Mouse (Mus musculus): ENCODE measurements at regions not wholly inside any gene's neighbourhood (a gene's known extent, or its start where the extent isn't known, plus 50 kb on each side); places are given as distances from the start of the nearest gene placed in this dataset.

DNA sequence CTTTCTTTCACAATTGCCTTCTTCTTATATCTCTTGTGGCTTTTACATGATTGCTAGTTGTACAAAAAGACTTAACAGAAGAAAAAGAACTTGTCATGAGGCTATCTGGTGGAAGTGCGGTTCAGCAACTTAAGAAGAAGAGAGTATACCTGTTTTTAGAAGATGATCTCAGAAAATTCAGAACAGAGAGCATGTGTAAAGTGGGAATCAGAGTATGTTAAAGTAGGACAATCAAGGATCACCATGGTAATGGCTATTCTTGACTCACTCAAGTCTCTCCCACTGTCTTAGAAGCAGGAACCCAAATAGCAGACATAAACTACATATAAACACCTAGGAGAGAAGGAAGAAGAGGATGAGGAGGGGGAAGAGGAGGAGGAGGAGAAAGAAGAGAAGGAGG is 857.9 kb upstream of the Nr2f1 start:
- no peak for DNase-seq (ENCODE audit: low spot score in 2 of 2)
- Histone ChIP-seq H3K27ac (no peak overlapping the region), H3K4me3 (no peak overlapping the region)
- TF ChIP-seq CTCF (conservative IDR thresholded peaks at IDR 0.05) = no peak

DNA sequence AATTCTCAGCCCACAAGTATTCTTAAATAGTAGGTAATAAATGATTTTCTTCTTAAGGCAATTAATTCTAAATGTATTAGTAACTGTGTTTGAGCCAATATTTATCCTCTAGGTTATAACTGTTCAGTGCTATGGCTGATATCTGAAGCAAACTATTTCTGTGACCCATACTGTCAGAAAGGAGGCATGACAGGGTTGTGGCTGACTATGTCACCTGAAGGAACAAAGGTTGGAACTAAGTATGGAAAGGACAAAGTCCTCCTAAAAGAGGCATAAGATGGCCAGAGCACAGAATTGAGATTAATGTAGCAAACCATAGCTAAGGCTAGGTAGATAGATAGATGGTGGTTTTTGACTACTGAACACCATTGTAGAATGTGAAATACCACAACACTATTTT is 854.9 kb upstream of the Nr2f1 start:
- no peak for TF ChIP-seq CTCF (conservative IDR thresholded peaks at IDR 0.05)
- Histone ChIP-seq H3K4me3 (no peak overlapping the region), H3K27ac (no peak overlapping the region)
- DNase-seq (ENCODE audit: low spot score in 2 of 2) = no peak

DNA sequence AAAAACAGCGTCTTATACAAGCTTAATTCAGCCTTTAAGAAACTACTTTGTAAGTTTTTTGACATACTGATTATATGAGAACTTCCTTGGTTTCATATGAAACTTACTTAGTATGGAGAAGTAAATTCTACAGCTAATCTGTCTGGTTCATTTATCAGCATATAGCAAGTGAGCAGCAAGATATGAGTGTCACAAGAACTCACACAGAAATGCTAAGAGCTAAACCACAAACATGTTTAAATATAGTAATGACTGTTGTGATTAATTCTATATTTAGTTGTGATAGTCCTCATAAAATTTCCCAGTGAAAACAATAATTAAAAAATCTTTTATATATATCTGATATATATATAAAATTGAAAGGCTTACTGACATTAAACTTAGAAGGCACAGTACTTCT is 853.9 kb upstream of the Nr2f1 start:
- Histone ChIP-seq H3K4me3 (no peak overlapping the region), H3K27ac (no peak overlapping the region)
- DNase-seq (ENCODE audit: low spot score in 2 of 2) = no peak
- TF ChIP-seq CTCF (conservative IDR thresholded peaks at IDR 0.05) = no peak

DNA sequence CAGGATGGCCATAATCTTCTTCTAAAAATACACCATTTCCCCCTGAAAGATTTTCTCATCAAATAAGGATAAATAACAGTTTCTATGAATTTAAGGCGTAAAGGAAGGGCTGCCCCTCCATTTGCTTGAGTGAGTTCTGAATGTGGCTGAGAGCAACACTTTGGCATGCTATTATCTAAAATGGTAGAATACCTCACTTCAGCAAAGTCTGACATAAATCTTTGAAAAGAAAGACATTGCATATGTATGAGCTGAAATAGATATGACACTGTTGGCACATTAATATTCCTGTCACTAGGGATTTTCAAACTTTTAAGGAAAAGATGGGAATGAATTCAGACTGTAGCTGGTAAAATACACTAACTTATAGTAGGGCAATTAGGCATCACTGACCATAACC is 847.7 kb upstream of the Nr2f1 start:
- Histone ChIP-seq H3K4me3 (no peak overlapping the region), H3K27ac (no peak overlapping the region)
- DNase-seq (ENCODE audit: low spot score in 2 of 2) = no peak
- no peak for TF ChIP-seq CTCF (conservative IDR thresholded peaks at IDR 0.05)

DNA sequence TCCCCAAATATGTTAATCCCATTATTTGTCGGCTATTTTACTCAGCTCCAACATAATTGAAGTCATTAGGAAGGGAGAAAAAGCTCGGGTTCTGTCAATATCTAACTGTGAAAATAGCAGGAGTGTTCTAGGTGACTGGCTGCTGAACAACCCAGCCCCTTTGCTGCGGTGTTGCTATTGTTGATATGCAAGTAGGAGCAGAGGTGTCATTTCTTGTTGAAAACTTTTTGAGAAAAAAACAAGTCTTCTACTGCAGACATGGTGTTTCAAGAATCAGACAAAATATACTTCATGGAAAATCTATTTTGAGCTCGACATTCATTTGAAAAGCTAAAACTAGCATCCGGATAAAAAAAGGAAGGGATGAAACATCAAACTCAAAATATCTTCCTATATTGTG is 845.1 kb upstream of the Nr2f1 start:
- no peak for DNase-seq (ENCODE audit: low spot score in 2 of 2)
- H3K27ac ChIP-seq = no peak overlapping the region
- no peak overlapping the region for H3K4me3 ChIP-seq
- no peak for TF ChIP-seq CTCF (conservative IDR thresholded peaks at IDR 0.05)

DNA sequence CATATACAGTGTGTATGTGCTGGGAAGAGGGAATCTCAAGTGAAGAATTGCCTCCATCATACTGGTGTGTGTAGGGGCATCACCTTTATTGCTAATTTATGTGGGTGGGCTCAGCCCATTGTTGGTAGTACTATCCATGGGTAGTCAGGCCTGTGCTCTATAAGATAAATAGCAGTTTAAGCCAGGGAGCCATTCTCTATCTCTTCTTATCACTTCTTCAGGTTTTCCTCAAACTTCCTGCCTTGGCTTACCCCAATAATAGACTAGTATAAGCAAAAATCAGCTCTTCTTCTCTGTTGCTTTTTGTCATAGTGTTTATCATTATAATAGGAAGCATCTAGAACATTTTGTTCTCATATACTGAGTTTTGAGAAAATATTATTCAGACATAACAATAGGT is 838.3 kb upstream of the Nr2f1 start:
- no peak overlapping the region for H3K4me3 ChIP-seq
- TF ChIP-seq CTCF (conservative IDR thresholded peaks at IDR 0.05) = no peak
- no peak overlapping the region for H3K27ac ChIP-seq
- DNase-seq (ENCODE audit: low spot score in 2 of 2) = no peak

DNA sequence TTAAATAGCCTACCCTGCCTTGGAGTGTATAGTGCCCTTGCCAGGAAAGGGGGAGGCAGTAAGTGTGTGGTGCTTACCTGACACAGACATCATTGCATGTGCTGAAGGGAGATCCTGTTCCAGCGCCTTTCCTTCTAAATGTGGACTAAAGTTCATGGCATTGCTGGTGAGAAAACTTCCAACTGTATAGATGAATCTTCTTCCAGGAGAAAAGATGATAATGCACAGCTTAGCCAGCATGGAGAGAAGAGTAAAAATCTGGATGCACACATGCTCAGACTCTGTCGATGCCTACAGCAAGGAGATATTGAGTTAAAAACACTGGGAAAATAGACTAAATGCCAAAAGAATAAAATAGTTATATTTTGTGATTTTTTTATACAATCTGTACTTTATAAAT is 835.7 kb upstream of the Nr2f1 start:
- no peak for DNase-seq (ENCODE audit: low spot score in 2 of 2)
- H3K4me3 ChIP-seq = no peak overlapping the region
- TF ChIP-seq CTCF (conservative IDR thresholded peaks at IDR 0.05) = no peak
- no peak overlapping the region for H3K27ac ChIP-seq

DNA sequence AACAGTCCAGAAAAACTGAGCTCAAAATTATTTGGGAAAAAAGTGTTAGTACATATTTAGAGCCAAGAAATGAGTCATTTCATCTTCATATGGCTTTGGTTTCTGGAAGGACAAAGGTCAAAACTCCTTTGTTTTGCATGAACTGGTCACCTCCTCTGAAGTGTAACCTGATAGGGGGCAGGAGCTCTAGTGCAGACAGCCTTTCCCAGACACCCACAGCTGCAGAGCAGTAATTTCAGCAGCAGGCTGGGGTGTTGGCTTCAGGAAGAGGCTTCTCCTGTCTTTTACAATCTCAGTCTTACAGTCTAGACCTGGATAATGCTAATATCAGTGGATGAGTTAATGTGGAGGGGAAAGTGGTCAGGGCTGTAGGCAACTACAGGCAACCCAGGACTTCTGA is 830.4 kb upstream of the Nr2f1 start:
- Histone ChIP-seq H3K4me3 (no peak overlapping the region), H3K27ac (no peak overlapping the region)
- DNase-seq (ENCODE audit: low spot score in 2 of 2) = no peak
- no peak for TF ChIP-seq CTCF (conservative IDR thresholded peaks at IDR 0.05)

DNA sequence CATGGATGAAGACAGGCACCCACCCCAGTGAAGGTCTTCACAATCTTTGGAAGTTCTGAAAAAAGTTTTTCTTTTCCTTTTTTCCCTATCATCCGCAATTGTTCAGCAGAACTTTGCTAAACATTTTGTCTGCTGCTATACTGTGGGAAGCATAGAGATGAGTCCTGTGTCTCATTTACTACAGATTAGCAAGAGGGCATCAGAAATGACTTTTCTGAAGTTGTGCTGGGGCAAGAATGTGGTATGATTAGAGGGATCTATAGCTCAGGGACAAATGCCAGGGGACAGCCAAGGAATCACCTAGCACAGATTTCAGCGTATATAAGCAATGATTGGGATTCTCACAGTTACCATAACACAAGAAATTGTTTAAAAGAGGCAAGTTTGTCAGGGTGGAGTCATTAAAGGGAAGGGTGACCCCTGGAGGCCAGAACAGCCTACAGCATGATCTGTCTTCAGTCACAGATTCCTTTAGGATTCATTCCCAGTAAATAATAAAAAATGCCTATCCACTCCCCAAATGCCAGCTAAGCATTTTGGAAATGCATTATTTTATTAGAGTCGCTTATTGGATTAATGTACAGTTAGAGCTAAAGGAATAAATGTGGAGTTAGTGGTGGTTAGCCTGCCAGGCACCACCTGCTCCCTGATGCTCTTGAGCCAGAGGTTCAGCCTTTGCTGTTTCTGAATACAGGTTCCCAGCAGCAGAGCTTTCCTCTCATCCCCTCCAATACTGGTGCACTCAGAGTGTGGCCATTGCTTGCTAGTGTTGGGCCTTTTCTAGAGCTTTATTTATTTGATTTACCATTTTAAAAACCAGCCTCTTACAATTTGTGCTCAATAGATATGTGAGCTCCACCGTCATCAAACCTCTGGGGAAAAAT is 828.6 kb upstream of the Nr2f1 start:
- TF ChIP-seq CTCF (conservative IDR thresholded peaks at IDR 0.05) = peak; percentile 89
- Histone ChIP-seq H3K4me3 (no peak overlapping the region), H3K27ac (no peak overlapping the region)
- DNase-seq (ENCODE audit: low spot score in 2 of 2) = peak; percentile 39 to 44

DNA sequence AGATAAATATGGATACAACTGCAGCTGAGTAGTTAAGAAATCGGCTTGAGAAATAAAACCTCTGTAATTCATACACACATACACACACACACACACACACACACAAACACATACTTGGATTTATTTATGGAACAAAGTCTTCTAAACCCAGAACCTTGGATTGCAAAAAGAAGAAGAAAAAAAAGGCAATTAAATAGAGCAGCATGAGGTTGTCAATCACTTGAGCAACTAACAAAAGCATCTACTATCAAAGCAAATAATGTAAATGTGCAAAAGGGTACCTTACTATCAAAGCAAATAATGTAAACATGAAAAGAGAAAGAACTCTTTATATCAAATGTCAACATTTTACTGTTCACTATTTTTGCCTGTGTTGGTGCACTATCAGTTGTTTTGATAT is 826.1 kb upstream of the Nr2f1 start:
- no peak for TF ChIP-seq CTCF (conservative IDR thresholded peaks at IDR 0.05)
- no peak overlapping the region for H3K27ac ChIP-seq
- H3K4me3 ChIP-seq = no peak overlapping the region
- DNase-seq (ENCODE audit: low spot score in 2 of 2) = no peak

DNA sequence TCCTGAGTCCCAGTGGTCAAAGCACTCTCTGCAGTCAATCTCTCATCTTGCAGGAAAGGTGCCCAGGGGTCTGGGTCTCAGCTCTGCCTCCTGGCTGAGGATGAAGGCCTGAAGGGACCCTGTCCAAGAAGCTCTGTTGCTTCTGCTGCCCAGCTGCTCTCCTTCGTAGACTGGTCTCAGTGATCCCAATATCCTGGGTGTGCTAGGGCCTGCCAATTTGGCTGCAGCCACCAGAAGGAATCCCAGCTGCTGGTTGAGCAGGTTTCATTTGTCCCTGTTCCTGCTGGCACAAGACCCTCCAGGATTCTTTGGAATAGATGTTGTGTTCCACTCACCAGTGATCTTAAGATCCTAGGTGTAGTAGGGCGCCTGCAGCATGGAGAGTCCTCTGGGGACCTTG is 818.5 kb upstream of the Nr2f1 start:
- no peak overlapping the region for H3K4me3 ChIP-seq
- no peak for DNase-seq (ENCODE audit: low spot score in 2 of 2)
- TF ChIP-seq CTCF (conservative IDR thresholded peaks at IDR 0.05) = no peak
- H3K27ac ChIP-seq = no peak overlapping the region

DNA sequence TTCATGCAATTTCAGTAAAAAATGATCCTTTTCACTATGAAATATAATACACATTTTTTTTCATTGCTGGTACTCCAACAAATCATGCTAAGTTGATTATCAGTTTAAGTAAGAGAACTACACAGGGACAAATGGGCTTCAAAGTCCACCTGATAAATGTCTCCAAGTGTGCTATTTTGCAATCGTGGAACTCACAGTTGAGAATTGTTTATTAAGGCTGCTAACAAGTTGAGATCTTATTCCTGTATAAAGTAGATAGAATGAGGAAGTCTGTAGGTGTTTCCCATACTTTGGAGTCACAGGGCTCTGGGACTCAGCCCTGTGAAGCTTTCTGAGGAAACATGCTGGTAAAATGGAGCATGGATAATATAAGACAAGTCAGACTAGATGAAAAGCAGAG is 803.8 kb upstream of the Nr2f1 start:
- H3K27ac ChIP-seq = no peak overlapping the region
- TF ChIP-seq CTCF (conservative IDR thresholded peaks at IDR 0.05) = no peak
- no peak for DNase-seq (ENCODE audit: low spot score in 2 of 2)
- no peak overlapping the region for H3K4me3 ChIP-seq

DNA sequence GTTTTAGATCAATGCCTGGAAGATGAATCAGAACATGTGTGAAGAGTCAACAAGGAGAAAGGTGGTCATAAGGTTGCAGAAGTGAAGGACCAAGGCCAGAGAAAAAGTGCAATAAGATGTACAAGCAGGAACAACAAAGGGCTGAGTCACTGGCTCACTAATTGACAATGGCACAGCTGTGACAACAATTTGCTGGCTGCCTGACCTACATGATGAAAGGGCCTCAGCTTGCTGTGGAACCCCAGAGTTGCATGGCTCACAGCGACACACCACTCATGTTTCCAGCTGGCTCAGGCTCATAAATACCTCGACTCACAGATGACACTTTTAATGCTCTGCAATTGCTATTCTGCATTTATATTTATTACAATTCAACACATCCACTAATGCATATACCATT is 799.3 kb upstream of the Nr2f1 start:
- no peak for DNase-seq (ENCODE audit: low spot score in 2 of 2)
- TF ChIP-seq CTCF (conservative IDR thresholded peaks at IDR 0.05) = no peak
- no peak overlapping the region for H3K27ac ChIP-seq
- H3K4me3 ChIP-seq = no peak overlapping the region

DNA sequence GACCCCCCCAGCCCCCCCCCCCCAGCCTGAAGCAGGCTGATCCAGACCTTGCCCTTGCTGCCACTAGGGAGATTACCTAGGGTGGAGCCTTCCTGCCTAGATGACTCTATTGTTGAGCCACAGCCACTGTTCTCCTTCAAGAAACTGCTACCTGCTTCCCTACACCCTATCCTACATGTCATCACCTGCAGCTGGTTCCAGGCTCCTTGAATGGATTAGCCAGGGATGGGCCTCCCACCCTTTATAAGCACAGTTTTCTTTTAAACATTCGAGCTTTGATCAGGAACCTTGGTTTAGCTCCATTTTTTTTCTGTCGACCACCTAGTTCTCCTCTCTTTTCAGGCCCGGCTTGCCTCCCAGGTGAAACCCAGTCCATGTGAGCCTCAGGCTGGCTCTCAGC is 792.8 kb upstream of the Nr2f1 start:
- Histone ChIP-seq H3K4me3 (no peak overlapping the region), H3K27ac (no peak overlapping the region)
- no peak for TF ChIP-seq CTCF (conservative IDR thresholded peaks at IDR 0.05)
- DNase-seq (ENCODE audit: low spot score in 2 of 2) = no peak

Data from layer of hippocampus, adult 2 months (tissue).